Mouse (Mus musculus) lung, postnatal 14 days (tissue): ENCODE measurements around the gene Rgcc.

Experiments
- DNase-seq: peaks from one replicate; pipeline ENCODE4 v3.0.0; 2021

Rgcc gene

DNA sequence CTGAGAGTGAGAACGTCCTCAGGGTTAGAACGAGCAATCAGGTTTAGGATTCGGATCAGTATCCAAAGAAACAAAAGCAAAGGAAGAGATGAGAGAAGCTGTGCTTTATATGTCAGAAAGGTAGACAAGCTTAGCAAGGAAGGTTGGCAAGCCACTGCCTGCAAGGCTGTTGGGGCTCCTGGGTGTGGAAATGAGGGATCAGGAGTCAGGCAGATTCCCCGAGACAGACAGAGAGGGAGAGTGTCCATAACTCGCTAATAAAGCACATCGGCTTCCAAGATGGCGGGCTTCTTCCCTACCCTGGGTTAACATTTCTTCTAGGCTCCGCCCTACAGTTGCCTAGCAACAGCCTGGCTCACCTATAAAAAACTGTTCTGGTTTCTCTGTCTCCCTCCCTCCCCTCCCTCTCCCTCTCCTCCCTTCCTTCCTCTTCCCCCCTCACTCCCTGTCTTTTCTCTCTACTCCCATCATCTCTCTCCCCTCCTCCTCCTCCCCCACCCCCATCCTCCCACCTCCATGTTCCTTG is 25.5 kb downstream of the Rgcc start:
- DNase-seq = no peak

DNA sequence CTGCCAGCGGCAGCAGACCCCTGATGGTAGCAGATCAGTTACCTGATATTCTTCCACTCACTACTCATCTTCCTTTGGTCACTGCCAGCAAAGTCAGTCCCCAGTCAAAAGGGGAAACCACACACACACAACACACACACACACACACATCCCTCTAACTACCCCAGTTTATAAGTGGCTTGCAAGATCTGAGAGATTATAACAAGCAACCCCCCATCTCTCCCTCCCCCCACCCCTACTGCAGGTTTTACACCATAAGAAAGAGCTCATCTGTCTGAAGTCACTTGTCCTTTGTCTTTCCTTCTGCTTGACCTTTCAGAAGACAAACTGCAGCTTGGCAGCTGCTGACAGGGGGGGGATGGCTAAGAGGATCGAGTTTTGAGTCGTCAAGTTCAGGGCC is 26.0 kb downstream of the Rgcc start:
- no peak for DNase-seq

DNA sequence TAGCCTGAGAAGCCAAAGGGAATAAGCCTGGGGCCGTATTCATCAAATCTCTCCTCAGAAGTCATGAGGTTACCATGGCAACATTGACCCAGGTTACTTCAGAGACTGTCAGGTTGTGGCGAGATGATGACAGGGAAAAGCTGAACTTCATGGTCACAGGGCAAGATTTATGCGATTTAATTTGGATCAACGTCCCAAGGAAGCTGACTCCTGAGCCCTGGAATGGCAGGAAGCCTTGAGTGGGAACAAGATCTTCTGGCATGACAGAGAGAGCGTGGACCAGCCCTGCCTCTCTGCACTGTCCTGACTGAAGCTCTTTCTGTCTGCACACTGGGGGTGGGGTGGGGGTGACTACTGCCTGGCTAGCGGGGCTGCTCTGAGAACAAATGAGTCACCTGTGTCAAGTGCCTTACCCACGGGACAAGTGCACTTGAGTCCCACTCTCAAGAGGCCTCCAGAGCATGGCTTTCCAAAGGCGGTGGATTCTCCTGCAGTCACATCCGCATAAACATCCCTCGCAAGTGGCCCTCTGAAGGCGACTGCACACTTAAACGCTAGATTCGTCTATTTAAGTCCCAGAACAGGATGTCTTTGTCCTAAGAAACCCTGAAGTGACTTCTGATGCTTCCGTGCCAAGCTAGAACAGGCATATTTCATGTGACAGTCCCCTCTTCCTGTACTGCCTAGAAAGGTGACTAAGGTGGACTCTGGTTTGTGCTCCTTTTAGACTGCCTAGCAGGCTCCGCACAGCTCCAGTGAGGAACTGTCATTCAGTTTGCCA is 27.6 kb downstream of the Rgcc start:
- peak; percentile 76 for DNase-seq

DNA sequence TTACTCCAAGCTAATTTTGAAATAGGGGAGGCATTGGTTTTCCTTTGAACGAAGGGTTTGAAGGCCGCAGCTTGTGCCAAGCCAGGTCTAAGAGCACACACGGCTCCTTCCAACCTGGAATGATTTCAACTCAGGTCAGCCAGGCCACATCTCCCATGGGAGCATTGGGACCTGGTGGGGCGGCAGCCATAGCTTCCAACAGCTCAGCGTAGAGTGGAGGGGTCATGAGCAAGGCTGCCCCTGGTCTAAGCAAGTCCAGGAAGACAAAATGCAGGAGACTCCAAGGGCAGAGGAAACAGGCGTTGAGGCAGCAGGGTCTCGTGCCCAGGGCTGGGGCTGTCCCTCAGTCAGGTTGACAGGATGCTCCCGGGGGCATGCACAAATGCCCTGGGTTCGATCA is 28.5 kb downstream of the Rgcc start:
- no peak for DNase-seq

DNA sequence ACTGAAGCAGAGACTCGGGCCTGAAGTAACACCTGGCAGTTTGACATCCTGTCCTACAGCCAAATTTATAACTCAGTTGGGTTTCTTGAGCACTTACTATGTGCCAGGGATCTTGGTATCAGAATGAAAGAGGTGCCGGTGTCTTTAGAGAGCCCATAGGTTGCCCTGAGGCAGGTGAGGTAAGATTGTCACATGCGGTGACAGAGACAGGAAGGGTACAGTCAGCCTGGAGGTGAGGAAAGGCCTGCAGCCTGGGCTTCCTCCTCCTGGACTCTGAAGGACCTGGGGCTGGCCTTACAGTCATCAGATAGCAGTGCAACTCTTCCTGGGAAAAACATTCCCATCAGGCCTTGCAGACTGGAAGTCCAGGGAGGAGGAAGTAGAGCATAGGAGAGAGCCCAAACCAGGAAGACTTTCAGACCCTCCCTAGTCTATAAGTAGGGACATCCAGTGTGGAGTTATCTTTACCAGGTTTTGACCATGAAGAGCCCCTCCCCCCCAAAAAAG is 29.2 kb downstream of the Rgcc start:
- no peak for DNase-seq

DNA sequence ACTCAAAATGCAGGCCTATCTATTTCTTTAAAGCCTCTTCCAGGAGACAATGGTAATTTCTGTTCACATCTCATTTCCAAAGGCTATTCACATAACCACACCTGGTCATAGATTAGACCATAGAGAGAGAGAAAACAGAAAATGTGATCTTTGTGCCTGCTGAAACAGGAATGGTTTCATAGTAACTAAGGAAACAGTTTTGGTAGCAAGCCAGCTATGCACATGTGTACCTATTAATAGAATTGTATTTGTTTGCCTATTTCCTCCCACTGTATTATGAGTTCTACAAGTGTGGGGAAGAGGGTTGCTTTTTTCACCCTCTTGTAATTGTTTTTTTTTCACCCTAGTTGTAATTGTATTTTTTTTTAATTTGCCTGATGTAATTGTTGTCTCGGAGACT is 31.9 kb downstream of the Rgcc start:
- no peak for DNase-seq

DNA sequence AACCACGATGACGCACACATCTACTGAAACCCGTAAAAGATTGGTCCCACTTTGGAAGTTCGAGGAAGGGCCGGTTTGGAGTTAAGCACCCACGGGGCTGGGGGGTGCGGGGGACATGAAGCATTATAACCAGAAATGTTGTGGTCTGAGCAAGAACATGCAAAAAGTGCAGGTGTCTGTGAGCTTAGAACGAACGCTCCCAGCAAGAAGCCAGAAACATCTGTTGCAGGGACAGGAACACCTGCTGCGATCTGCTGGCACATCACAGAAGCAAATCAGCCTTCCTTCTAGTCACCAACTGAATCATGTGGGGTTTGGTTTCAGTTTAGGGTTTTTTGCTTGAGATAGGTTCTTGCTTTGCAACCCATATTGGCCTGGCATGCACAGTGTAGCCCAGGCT is 33.6 kb downstream of the Rgcc start:
- no peak for DNase-seq

DNA sequence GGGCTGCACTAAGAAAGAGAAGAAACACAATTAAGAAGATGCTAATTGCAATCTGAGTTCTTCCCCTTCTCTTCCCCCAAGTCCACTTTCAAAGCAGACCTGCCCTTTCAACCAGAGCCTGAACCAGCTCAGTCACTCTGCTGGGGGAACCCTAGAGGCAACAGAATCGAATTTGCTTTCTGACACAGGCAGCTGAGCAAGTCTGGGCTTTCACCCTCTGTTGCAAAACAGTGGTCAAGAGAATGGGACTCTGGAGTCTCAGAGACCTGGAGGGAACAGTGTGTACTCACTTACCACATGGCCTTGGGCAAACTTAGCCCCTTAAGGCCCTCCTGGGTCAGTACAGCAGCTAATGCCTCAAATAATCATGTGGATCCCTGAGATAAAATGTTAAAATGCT is 34.1 kb downstream of the Rgcc start:
- no peak for DNase-seq

DNA sequence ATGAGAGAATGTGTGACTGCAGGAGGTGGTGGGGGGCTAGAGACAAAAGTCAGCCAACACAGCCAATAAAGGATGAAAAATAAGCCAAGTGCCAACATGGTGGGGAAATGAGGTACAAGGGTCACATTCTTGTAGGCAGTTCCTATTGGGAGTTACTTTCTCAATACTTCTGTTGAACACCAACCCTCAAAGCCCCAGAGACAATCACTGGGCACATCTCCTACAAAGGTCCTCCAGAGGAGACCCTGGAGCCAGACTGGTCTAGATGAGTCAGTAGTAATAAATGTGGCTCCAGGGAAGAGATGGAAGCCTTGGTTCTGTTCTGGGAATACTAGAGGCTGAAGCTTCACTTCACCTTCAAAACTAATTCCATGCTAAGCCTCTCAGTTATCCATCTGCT is 35.0 kb downstream of the Rgcc start:
- no peak for DNase-seq

DNA sequence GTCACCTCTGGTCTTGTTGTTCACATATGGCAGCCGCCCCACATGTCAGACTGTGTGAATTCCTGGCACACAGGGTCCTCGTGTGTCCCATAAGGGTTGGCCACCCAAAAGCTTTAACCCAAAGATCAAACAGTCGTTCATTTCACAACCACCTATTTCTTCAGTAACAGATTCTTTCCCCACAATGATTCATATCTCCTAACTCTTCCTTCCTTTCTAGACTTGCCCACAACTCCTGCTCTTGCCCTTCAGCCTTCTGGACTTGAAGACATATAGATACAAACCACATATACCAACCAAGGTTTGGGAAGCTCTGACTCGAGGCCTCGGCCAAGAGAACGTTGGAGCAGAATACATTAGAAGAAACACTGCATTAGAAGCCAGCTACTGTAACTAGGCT is 35.7 kb downstream of the Rgcc start:
- no peak for DNase-seq

DNA sequence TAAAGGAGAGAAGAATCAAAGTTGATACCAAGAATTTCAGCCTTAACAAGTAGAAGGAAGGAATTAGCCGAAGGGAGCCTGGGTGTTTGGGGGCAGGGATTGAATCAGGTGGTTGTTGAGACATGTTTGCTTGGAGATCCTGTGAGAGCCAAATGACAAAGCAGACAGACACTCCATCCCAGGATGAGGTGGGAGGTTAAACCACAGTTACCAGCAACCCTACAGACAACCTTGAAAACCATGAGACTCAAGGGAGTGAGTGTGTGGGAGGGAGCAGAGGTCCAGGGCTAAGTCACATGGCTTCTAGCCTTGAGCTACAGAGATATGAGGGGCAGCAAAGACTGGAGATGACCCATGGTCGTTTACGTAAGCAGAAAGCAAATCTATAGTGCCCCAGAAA is 38.1 kb downstream of the Rgcc start:
- DNase-seq = no peak

DNA sequence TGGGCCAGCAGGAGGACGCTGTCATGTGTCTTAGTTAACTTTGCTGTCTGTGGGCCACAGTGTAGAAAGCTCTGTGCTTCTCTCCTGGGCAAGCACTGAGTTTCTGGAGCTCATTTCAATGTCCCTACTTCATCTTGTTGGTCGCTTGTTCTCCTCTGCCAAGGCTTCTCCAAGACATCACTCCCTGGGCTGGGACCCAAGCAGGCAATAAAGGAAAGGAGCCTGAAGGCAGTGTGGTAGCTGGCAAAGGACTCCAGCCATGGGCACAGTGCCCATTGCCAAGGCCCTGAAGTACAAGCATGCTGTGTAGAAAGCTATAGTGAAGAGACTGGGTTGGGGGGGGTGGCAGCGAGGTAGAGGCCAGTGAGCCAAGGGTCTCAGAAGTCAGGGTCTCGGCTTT is 38.8 kb downstream of the Rgcc start:
- DNase-seq = no peak

DNA sequence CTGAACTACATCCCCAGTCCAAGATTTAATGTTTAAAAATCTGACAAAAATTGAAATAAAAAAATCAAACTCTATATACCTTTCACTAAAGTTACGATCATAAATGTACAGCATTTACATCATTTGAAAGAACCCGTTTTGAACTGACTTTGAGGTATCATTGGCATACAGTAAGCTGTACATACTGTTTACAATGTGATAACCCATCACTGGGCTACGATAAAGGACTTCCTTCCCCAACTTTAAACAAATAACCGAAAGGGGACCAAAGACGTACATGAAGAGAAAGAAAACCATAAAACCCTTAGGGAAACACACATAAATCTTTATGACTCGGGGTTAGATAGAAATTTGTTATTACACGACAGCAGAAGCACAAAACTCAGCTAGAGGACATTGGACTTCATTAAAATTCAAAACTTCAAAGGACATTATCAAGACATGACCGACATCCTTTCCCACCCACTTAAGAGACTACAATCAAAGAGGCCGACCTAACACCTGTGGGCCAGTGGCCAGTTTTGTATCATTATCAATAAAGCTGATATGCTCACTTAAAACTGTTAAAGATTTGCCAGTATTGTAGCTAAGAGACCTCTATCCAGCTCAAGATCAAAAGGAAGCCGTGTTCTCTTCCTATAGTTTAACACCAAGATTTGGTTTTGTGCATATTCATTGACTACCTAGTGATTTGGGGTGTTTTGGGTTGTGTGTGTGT is 42.2 kb downstream of the Rgcc start:
- no peak for DNase-seq

DNA sequence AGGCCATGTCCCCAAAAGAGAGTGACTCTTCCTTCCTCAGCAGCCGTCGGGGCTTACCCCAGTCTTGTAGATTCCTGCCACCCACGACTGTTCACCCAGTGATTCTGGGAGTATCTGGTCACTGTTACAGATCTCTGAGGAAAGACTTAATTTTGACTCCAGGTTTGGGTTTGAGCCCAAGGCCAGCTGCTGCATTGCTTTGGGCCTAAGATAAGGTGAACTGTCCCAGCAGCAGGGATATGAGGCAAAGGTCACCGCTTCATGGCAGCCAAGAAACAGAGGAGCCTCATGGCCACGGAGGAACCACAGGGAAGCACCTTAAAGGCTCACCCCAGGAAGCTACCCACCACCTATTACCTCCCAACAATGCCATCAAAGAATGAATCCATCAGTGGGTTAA is 44.8 kb downstream of the Rgcc start:
- DNase-seq = no peak

DNA sequence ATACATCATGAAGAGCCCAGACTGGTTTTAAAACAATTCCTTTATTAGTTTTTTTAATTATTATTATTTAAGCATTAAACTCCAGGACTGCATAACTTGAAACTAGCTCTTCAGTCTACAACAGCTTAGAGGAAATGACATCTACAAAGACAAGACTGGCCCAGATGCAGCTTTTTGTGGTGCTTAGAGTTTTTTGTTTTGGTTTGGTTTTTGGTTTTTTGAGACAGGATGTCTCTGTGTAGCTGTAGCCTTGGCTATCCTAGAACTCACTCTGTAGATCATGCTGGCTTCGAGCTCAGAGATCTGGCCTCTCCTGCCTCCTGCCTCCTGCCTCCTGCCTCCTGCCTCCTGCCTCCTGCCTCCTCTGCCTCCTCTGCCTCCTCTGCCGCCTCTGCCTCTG is 45.7 kb downstream of the Rgcc start:
- DNase-seq = no peak

DNA sequence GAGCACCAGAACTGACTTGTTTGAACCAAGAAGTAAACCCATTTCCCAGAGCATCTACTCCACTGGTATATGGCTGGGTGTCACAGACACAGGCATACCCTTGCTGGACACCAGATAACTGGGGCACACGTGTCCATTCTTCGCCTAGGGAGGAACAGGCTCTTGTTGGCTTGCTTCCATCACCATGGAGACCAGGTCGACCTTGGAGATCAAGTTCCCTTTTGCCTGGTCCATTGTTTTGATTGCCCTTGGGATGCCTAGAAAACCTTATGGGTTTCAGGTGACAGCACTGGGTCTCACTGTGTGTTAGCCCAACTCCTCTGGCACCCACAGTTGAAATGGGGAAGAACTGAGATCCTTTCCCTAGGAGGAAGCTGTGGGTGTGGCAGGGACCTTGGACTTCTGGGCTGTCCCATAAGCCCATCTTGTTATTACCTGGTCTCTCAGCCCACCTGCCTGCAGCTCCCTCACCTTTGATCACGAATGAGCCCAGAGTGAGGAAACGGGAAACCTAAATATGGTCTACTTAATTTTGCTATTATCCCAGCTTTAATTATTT is 49.6 kb downstream of the Rgcc start:
- no peak for DNase-seq

DNA sequence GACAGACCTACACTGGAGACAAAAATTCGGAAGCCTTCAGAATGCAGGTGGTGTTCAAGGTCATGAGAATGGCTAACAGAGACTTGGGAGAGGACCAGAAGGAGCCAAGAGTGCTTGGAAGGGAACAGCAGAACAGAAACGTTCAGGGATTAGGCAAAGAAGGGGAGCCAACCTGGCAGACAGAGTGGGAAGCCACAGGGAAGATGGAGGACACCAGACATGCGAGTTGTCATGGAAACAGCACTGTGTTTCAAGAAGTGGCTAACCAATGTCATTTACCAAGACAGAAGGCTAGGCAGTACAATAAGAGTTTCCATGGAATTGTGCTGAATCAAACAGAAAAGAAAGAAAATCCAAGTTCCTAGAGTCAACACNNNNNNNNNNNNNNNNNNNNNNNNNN is 56.9 kb downstream of the Rgcc start:
- no peak for DNase-seq

DNA sequence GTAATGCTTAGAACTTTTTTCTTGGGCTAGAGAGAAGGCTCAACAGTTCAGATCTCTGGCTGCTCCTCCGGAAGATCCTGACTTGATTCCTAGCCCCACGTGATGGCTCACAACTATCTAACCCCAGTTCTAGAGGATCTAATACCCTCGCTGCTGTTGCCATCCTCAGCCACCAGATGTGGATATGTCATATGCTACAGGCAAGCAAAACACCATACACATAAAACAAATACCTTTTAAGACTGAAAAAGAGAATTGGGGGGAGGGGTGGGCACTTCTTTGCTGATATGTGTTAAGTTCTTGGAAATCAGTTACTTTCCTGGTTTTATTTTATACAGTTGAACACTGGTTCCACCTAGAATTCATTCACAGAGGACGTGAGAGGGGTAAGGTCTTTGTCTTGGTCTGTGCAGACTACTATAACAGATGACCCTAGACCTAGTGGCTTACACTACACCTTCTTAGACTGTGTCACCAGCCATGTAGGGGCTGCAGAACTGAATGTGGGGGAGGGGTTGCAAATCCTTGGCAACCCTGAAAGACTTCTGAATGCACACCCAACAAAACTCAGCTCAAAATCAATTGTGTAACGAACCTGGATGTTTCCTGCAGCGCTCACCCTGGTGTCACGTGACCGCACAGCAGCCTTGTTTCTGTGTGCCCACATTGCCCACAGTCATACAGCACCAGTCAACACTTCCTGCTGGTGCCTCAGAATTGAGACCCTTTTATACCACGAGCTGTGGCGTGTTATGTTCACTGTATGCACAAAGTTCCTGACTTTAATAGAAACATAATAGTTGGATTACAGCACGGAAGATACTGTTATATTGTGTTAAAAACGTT is 58.2 kb downstream of the Rgcc start:
- DNase-seq = no peak

DNA sequence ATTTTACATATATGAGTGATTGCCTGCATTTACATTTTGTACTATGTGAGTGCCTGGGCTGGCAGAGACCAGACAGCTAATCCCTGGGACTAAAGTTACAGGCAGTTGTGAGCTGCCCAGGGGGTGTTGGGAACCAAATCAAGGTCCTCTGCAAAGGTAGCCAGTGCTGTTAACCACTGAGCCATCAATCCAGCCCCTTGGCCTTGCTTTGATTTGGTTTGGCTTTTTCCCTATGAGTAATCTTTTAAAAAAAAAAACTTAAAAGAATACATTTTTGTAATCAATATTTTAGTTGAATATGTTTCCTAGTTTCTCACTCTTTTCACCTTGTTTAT is 59.1 kb downstream of the Rgcc start:
- no peak for DNase-seq

DNA sequence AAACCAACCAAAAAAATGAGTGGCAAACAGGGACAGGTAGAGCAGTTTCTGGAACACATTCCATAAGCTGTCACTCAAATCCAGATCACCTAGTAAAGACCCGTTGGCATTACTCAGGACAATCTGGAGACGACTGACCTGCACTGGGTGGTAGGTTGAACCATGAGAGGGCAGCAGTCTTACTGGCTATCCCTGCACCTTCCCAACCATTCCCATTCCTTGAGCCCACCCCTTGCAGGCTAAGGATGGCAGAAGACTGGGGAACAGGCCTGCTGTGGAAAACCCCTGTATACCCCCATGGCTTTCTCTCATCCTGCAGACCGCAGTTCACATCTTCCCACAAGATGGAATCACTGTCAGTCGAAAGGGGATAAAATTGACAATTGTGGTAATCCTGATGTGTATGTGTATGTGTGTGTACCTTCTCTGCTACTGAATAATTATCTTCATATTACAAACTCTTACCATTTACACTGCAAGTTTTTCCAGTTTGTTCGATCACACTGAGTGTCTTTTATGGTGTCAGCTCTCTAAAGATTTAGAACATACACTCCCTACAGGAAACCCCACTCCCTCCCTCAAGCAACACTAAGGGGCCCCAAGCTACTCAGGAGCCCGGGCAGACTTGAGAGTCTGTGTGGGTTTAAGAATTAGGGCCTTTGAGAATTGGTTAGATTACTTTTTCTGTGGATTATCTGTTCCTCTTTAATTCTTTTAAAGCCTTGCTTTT is 59.6 kb downstream of the Rgcc start:
- DNase-seq = no peak

DNA sequence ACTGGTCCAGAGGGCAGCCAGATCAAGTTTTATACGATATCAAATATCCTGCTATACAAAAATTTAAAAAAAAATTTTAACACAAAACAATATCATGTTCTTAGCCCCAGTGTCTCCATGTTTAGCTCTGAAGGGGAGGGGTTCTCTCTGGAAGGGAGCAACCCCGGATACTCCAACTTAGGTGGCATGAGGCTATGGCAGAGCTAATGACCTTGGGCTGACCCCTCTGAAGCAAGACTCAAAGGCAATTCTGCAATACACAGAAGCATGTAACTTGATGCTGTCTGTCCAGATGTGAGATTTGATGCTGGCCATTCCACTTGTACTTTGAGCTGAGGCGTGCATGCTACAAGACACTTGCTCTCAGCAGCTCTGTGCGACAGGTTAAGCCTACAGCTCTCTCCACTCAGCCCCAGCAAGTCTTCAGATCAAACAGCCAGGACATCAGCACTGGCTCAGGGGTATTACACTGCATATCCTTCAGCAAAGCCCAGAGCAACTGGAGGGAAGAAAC is 60.3 kb downstream of the Rgcc start:
- no peak for DNase-seq

DNA sequence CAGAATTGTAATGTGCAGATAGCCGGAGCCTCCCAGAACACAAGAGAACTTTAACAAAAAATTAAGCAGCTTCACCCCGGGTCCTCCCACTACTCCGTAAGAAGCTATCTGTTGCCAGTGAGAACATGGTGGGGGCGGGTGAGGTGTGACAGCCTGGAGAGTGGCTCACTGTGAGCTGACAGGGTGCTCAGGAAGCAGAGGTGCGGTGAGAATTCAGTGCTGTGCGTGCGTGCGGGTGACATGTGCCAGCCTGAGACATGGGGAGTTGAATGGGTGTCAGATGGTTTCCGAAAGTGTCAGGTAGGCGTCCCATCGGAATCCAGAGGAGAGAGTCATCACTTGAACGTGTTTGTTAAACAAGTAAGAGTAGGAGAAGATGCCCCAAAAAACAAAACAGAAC is 62.0 kb downstream of the Rgcc start:
- DNase-seq = no peak
